Mouse (Mus musculus) heart, embryonic 14.5 days (tissue): ENCODE data around the gene Iars. TPM values are rescaled to one million over a fixed set of nuclear protein-coding genes. Genes with fewer than 3 reads are reported as not detected.
A peak's percentile ranks its signal among the peaks of the same experiment; 100 is the strongest.

Experiments used
- ATAC-seq: fragments of 200-750 bp; cut with Nextera tagmentation; 2 replicates; pipeline ENCODE4 v1.8.0; 2017; ENCODE audit warnings: low read depth, moderate TSS enrichment; ENCODE audit not compliant: insufficient number of reproducible peaks, insufficient read depth, low FRiP score
- H3K27ac ChIP-seq, 2 experiments: fragments of 200-500 bp in 1 of 2; fragments of 300-500 bp in 1 of 2; sonication (generic) in 1 of 2; replicated peaks in 1 of 2; 2 replicates each; pipeline ENCODE4 v1.5.1; 2012 to 2014; ENCODE audit warnings: low read depth in 2 of 2, low read length in 2 of 2, control low read depth in 1 of 2, mild to moderate bottlenecking in 1 of 2, mixed read lengths in 1 of 2; ENCODE audit not compliant: control insufficient read depth in 1 of 2, insufficient read depth in 1 of 2
- H3K27me3 ChIP-seq: fragments of 300-500 bp; sonication (generic); 2 replicates; pipeline ENCODE4 v1.6.1; 2014; ENCODE audit warnings: mild to moderate bottlenecking, low read length, control low read depth; ENCODE audit not compliant: control insufficient read depth, insufficient read depth
- H3K36me3 ChIP-seq: fragments of 300-500 bp; sonication (generic); 2 replicates; pipeline ENCODE4 v1.6.1; 2014; ENCODE audit warnings: mild to moderate bottlenecking, control low read depth, low read length, mixed read lengths; ENCODE audit not compliant: control insufficient read depth, insufficient read depth
- H3K4me1 ChIP-seq, 2 experiments: fragments of 200-500 bp in 1 of 2; fragments of 300-500 bp in 1 of 2; sonication (generic) in 1 of 2; 2 replicates each; pipeline ENCODE4 v1.6.1; 2012 to 2014; ENCODE audit warnings: low read length in 2 of 2, control low read depth in 1 of 2, mixed read lengths in 1 of 2; ENCODE audit not compliant: control insufficient read depth in 2 of 2, insufficient read depth in 2 of 2
- H3K4me2 ChIP-seq: fragments of 300-500 bp; sonication (generic); 2 replicates; pipeline ENCODE4 v1.6.1; 2014; ENCODE audit warnings: mild to moderate bottlenecking, low read length
- H3K4me3 ChIP-seq, 2 experiments: fragments of 200-500 bp in 1 of 2; fragments of 300-500 bp in 1 of 2; sonication (generic) in 1 of 2; 2 replicates each; pipeline ENCODE4 v1.5.1; 2012 to 2014; ENCODE audit warnings: low read length in 2 of 2, mild to moderate bottlenecking in 2 of 2, control low read depth in 1 of 2, low read depth in 1 of 2, moderate library complexity in 1 of 2; ENCODE audit not compliant: control insufficient read depth in 1 of 2, insufficient read depth in 1 of 2
- H3K9ac ChIP-seq: fragments of 300-500 bp; sonication (generic); 2 replicates; pipeline ENCODE4 v1.6.1; 2014; ENCODE audit warnings: mild to moderate bottlenecking, low read length
- H3K9me3 ChIP-seq: fragments of 300-500 bp; sonication (generic); 2 replicates; pipeline ENCODE4 v1.6.1; 2016; ENCODE audit warnings: low read length, control low read depth; ENCODE audit not compliant: control insufficient read depth
- WGBS: fragments of 180-500 bp; shearing (Covaris S2); extraction: QIAGEN DNeasy Blood & Tissue Kit; methylation state at CpG from one replicate; pipeline ENCODE4 v1.1.7; 2014; 5-methylcytosine and 5-hydroxymethylcytosine counted together
- polyA plus RNA-seq: library from polyadenylated mRNA; unstranded; fragments of >200 nt; fragmentation: Nextera tagmentation; extraction: Ambion mirVana; gene quantifications from 2 replicates; pipeline ENCODE4 v1.2.1, GENCODE M21; 2014

Iars gene
- 52.0 and 59.3 TPM in 2 replicates for polyA plus RNA-seq

DNA sequence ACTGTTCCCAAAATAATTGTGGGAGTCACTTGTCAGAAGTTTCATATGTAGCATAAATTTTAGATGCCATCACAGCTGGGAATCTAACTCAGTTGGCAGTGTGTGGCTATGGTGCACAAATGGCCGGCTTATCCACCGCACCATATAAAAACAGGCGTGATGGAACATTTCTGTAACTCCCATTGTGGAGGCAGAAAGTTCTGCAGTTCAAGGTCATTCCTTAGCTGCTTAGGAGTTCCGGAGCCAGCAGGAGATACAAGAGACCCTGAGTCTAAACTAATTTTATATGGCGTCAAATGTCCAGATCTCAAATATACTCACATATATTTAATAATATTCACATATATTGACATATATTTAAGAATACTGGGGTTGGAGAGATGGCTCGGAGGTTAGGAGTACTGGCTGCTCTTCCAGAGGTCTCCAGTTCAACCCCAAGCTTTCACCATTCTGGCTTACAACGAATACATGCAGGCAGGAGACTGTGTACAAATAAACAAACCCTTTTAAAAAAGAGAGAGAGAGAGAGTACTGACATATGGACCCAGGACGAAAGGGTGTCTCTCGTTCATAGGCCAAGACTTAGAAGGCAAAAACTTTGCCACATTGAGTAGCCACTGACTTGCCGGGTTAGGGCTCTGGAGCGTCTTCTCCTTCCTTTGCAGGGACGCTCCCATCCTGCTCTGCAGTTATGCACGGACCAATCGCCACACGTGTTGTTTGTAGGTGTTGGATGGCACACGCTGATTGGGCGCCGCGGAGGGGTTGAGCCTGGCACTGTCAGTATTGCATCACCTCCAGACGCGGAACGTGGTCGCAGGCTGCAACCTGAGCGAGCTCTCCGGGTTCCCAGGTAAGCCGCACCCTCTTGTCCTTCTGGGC, at the start of gene Iars:
Gene Iars, plus strand, starts transcription at position 750 of the 882 bp plus-strand sequence.
- WGBS, result 5% methylated on average over 26 of the region's 26 CpGs

GRCm38 (mm10) chr13:49639965-49640364, 41.9 kb upstream of the Iars start:
- 95% methylated on average over 2 of the region's 2 CpGs for WGBS
- H3K4me1 ChIP-seq, result no peaks in the 10 kb centered on the region; a peak in 1 of 4 replicates
- no peak for ATAC-seq

More for the DNA sequence above, at the start of gene Iars:
- peaks cover 32% of the 10 kb centered on the region for H3K36me3 ChIP-seq
- ATAC-seq, result peak; percentile 100
- H3K4me3 ChIP-seq, result peak within 1 kb of the TSS; percentile 77 to 86
- no peaks in the 10 kb centered on the region for H3K9me3 ChIP-seq
- peaks cover 2 to 14% of the 10 kb centered on the region in 2 experiments; a peak in 2 of 4 replicates for H3K4me1 ChIP-seq
- peak within 1 kb of the TSS; percentile 57 to 64 for H3K27ac ChIP-seq
- peak within 1 kb of the TSS; percentile 96 for H3K4me2 ChIP-seq
- no peaks in the 10 kb centered on the region for H3K27me3 ChIP-seq
- H3K9ac ChIP-seq, result peak within 1 kb of the TSS; percentile 82

DNA sequence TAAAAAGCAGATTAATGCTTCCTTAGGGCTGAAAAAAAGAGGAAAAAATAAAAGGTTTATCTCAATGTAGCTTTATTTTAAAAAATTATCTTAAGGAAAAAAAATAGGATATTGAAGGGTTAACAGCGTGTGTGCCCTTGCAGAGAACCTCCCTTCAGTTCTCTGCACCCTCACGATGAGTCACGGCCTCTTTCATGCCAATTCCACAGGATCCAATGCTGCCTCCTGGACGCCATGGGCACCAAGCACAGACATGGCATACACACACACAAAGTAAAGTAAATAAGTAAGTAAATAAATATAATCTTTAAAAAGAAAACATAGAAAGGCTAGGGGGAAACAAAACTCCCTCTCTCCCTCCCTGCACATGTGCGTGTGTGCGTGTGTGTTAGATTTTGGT, 39.2 kb upstream of the Iars start:
- H3K9me3 ChIP-seq, result no peaks in the 10 kb centered on the region
- H3K36me3 ChIP-seq, result peaks cover 19% of the 10 kb centered on the region
- H3K9ac ChIP-seq, result no peak overlapping the region
- H3K4me3 ChIP-seq, result no peak overlapping the region
- H3K4me1 ChIP-seq, result no peaks in the 10 kb centered on the region; a peak in 1 of 4 replicates
- 75% methylated on average over 6 of the region's 6 CpGs for WGBS
- no peak overlapping the region for H3K4me2 ChIP-seq
- no peaks in the 10 kb centered on the region for H3K27me3 ChIP-seq
- H3K27ac ChIP-seq, result no peak overlapping the region
- no peak for ATAC-seq

More at GRCm38 (mm10) chr13:49639965-49640364, 41.9 kb upstream of the Iars start:
- Histone ChIP-seq H3K27ac (no peak overlapping the region), H3K27me3 (no peaks in the 10 kb centered on the region), H3K9ac (no peak overlapping the region), H3K9me3 (no peaks in the 10 kb centered on the region), H3K36me3 (peaks cover 11% of the 10 kb centered on the region), H3K4me2 (no peak overlapping the region), H3K4me3 (no peak overlapping the region)

GRCm38 (mm10) chr13:49643669-49644362, 38.1 kb upstream of the Iars start:
- ATAC-seq, result no peak

GRCm38 (mm10) chr13:49644731-49645529, 37.0 kb upstream of the Iars start:
- 67% methylated on average over 2 of the region's 2 CpGs for WGBS
- Histone ChIP-seq H3K27me3 (no peaks in the 10 kb centered on the region), H3K4me1 (no peaks in the 10 kb centered on the region; a peak in 1 of 4 replicates), H3K36me3 (peaks cover 13% of the 10 kb centered on the region), H3K4me3 (no peak overlapping the region), H3K9ac (no peak overlapping the region), H3K9me3 (no peaks in the 10 kb centered on the region), H3K4me2 (no peak overlapping the region), H3K27ac (peak overlapping the region in 1 of 2 experiments; percentile 58; a peak in 2 of 4 replicates)
- peak; percentile 43; the same call in 1 of the 2 replicates for ATAC-seq

More at GRCm38 (mm10) chr13:49643669-49644362, 38.1 kb upstream of the Iars start:
- H3K4me2 ChIP-seq, result no peak overlapping the region
- no peaks in the 10 kb centered on the region for H3K27me3 ChIP-seq
- H3K9ac ChIP-seq, result no peak overlapping the region
- no peak overlapping the region for H3K4me3 ChIP-seq
- H3K36me3 ChIP-seq, result peaks cover 19% of the 10 kb centered on the region
- no peaks in the 10 kb centered on the region; a peak in 1 of 4 replicates for H3K4me1 ChIP-seq
- 0 out of 4 replicates have a peak overlapping the region, but pooled peaks of 1 of the 2 experiments have one; percentile 4 for H3K27ac ChIP-seq
- no peaks in the 10 kb centered on the region for H3K9me3 ChIP-seq

DNA sequence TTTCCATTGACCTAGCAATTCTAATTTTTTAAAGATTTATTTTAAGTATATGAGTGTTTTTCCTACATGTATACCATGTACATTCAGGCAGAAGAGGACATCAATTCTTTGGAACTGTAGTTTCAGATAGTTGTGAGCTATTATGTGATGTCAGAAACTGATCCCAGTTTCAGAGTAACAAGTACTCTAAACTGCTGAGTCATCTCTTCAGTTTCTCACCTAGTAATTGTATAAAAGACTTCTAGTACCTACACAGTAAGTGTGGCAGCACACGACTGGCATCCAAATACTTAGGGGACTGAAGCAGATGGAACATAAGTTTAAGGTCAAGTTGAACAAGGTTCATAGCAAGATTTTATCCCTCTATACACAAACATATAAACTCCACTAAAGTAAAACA, 35.9 kb upstream of the Iars start:
- no peak overlapping the region for H3K4me3 ChIP-seq
- no peaks in the 10 kb centered on the region; a peak in 1 of 4 replicates for H3K4me1 ChIP-seq
- H3K4me2 ChIP-seq, result no peak overlapping the region
- no peaks in the 10 kb centered on the region for H3K9me3 ChIP-seq
- H3K9ac ChIP-seq, result no peak overlapping the region
- peaks cover 8% of the 10 kb centered on the region; the same call in 1 of the 2 replicates for H3K36me3 ChIP-seq
- H3K27ac ChIP-seq, result no peak overlapping the region
- ATAC-seq, result no peak
- no peaks in the 10 kb centered on the region for H3K27me3 ChIP-seq
- 83% methylated on average over 1 of the region's 1 CpGs for WGBS

DNA sequence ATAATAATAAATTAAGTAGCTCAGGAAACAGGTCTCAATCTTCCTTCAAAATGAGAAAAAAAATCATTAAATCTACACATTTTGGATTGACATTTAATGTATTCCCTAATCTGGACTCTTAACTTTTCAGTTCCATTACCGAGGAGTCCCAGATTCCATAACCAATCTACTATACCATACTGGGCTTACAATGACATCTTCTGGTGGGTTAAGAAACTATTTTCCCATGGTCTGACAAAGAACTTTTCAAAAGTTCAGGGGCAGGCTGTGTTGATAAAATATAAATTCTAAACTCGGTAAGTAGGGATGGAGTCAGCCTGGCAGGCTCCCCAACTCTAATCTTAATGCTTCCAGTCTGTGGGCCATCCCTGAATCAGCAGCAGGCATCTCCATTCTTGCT, 30.8 kb upstream of the Iars start:
- Histone ChIP-seq H3K27ac (no peak overlapping the region), H3K4me2 (peak overlapping the region; percentile 84), H3K9me3 (no peaks in the 10 kb centered on the region), H3K4me1 (peaks cover 0 to 14% of the 10 kb centered on the region in 2 experiments; a peak in 2 of 4 replicates), H3K27me3 (no peaks in the 10 kb centered on the region), H3K36me3 (peaks cover 11% of the 10 kb centered on the region; the same call in 1 of the 2 replicates), H3K4me3 (no peak overlapping the region), H3K9ac (no peak overlapping the region)
- ATAC-seq, result no peak
- 20% methylated on average over 2 of the region's 2 CpGs for WGBS
